Mouse (Mus musculus) hindbrain, embryonic 11.5 days (tissue): ENCODE results near the gene Dmrta1. TPM values are rescaled to one million over a fixed set of nuclear protein-coding genes. Genes with fewer than 3 reads are reported as not detected.

ENCODE experiments used
- ATAC-seq: fragments of 200-750 bp; cut with Nextera tagmentation; 2 replicates; pipeline ENCODE4 v1.8.0; 2017; ENCODE audit warnings: mild to moderate bottlenecking, moderate TSS enrichment, moderate library complexity; ENCODE audit not compliant: low FRiP score
- DNase-seq: peaks from one replicate; pipeline ENCODE4 v3.0.0-alpha.2; 2015; ENCODE audit warnings: low spot score
- H3K27ac ChIP-seq: fragments of 300-500 bp; sonication (generic); 2 replicates; pipeline ENCODE4 v1.5.1; 2014; ENCODE audit warnings: mild to moderate bottlenecking, low read depth, low read length
- H3K27me3 ChIP-seq: fragments of 300-500 bp; sonication (generic); 2 replicates; pipeline ENCODE4 v1.6.1; 2014; ENCODE audit warnings: mild to moderate bottlenecking, low read length, moderate library complexity, mixed read lengths; ENCODE audit not compliant: control insufficient read depth, insufficient read depth
- H3K36me3 ChIP-seq: fragments of 300-500 bp; sonication (generic); 2 replicates; pipeline ENCODE4 v1.6.1; 2014; ENCODE audit warnings: mild to moderate bottlenecking, low read length, moderate library complexity, mixed read lengths; ENCODE audit not compliant: control insufficient read depth, insufficient read depth
- H3K4me1 ChIP-seq: fragments of 300-500 bp; sonication (generic); replicated peaks from 2 replicates; pipeline ENCODE4 v1.6.1; 2014; ENCODE audit warnings: low read length, mixed read lengths; ENCODE audit not compliant: control insufficient read depth, insufficient read depth
- H3K4me2 ChIP-seq: fragments of 300-500 bp; sonication (generic); replicated peaks from 2 replicates; pipeline ENCODE4 v1.6.1; 2014; ENCODE audit warnings: mild to moderate bottlenecking, low read depth, low read length
- H3K4me3 ChIP-seq: fragments of 300-500 bp; sonication (generic); 2 replicates; pipeline ENCODE4 v1.5.1; 2014; ENCODE audit warnings: low read depth, low read length
- H3K9ac ChIP-seq: fragments of 300-500 bp; sonication (generic); 2 replicates; pipeline ENCODE4 v1.6.1; 2014; ENCODE audit warnings: low read depth, low read length
- H3K9me3 ChIP-seq: fragments of 300-500 bp; sonication (generic); 2 replicates; pipeline ENCODE4 v1.6.1; 2016; ENCODE audit warnings: low read length; ENCODE audit not compliant: control insufficient read depth
- WGBS: fragments of 180-500 bp; shearing (Covaris S2); extraction: QIAGEN DNeasy Blood & Tissue Kit; methylation state at CpG from one replicate; pipeline ENCODE4 v1.1.7; 2014; 5-methylcytosine and 5-hydroxymethylcytosine counted together
- polyA plus RNA-seq: library from polyadenylated mRNA; unstranded; fragments of >200 nt; fragmentation: Nextera tagmentation; extraction: Ambion mirVana; gene quantifications from 2 replicates; pipeline ENCODE4 v1.2.1, GENCODE M21; 2014

The Dmrta1 gene
- polyA plus RNA-seq: 0.22 and 0.49 TPM in 2 replicates

DNA sequence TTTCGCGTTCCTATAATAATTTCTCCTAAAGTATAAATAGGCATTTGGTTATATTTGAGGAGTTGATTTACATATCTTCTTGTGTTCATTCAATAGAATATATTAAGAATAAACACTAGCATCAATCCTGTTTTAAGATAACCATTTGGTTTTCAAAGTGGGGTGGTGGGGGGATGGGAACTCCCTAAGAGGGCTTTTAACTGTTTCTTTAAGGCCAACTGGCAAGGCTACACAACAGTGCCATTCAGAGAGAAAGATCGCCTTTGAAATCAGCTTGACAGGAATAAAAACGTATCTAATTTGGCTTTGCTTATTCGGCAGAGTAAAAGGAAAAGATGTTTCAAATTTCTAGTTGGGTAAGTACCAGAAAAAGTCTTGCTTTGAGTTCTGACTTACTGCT, at the start of gene Dmrta1:
Gene Dmrta1, plus strand, starts transcription at position 242 of the 400 bp plus-strand sequence.
- no peaks in the 10 kb centered on the region; the same call in 1 of the 2 replicates for H3K4me1 ChIP-seq
- ATAC-seq: no peak
- H3K4me3 ChIP-seq: no peak within 1 kb of the TSS
- no peak for DNase-seq
- 41% methylated on average over 5 of the region's 5 CpGs for WGBS
- H3K4me2 ChIP-seq: no peak within 1 kb of the TSS
- no peaks in the 10 kb centered on the region for H3K9me3 ChIP-seq
- H3K27me3 ChIP-seq: no peaks in the 10 kb centered on the region
- no peaks in the 10 kb centered on the region for H3K36me3 ChIP-seq
- no peak within 1 kb of the TSS for H3K9ac ChIP-seq
- no peak within 1 kb of the TSS for H3K27ac ChIP-seq

DNA sequence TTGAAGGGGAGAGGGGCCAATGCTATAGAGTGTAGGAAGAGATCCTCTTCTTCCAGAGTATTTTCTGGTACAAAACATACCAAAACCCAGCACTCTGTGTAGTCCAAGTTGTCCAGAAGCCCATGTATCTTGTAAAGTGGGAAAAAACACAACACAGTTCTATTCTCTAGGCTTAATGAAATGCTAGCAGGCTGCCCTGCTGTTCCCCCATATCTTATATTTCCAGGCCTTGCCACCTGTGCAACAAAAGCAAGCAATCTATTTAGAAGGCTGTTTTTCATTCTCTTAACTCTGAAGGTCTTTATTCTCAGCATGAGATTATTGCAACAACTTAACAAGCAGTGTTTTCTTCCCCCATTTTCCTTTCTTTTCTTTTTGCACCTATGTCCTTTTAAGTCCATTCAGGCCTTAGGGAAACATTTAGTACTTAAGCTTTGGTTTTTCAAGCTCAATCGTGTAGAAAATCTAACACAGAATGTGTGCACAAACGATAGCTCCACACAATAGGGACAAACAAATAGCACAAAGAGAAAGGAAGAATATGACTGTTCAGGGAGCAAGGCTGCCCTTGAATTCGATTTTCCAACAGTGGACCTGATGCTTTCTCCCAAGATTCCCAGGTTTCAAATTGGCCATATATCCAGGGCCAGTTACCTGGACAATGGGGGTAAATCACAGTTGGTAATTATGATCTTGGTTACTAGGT, 48.7 kb upstream of the Dmrta1 start:
- Histone ChIP-seq H3K36me3 (no peaks in the 10 kb centered on the region), H3K27ac (no peak overlapping the region), H3K4me1 (no peaks in the 10 kb centered on the region), H3K9ac (no peak overlapping the region), H3K27me3 (no peaks in the 10 kb centered on the region), H3K4me2 (no peak overlapping the region), H3K9me3 (no peaks in the 10 kb centered on the region), H3K4me3 (no peak overlapping the region)
- 36% methylated on average over 3 of the region's 3 CpGs for WGBS
- DNase-seq: no peak
- ATAC-seq: no peak

DNA sequence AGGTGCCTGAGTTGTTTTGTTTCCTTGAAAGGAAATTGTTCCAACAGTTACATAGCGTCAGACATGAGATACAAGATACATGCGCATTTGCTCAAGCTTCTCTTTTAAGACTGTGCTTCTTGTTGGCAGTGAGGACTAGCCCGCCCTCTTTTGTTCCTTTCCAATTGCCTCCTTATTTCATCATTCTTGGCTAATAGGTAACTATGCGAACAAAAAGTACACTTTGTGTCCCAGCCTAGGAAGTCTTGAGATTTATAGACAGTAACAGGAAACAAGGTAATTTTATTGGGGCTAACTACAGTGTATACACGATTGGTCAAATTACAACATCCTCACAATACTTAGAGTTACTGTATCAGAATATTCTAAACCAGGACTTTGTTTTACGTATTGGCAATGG, 47.7 kb upstream of the Dmrta1 start:
- Histone ChIP-seq H3K9ac (no peak overlapping the region), H3K4me3 (no peak overlapping the region), H3K36me3 (no peaks in the 10 kb centered on the region), H3K9me3 (no peaks in the 10 kb centered on the region), H3K27me3 (no peaks in the 10 kb centered on the region), H3K27ac (no peak overlapping the region), H3K4me1 (no peaks in the 10 kb centered on the region), H3K4me2 (no peak overlapping the region)
- 79% methylated on average over 6 of the region's 6 CpGs for WGBS
- ATAC-seq: no peak
- no peak for DNase-seq

DNA sequence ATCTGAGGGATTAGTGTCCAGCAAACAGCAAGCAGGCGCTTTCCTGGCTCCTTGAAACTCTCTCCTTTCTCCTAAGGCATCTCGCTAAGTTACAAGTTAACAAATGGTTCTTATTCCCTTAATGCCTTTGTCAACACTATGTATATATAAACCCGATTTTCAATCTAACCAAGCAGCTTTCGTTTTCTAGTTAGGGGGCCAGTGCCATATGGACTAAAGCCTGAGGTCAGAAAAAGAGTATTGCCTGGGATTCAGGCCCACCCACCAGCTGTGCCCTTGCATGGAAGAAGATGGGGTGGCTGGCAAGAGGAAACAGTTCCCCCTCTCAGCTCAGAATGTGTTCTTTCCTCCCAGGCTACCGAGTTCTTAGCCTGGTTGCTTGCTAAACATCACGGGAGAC, 40.6 kb upstream of the Dmrta1 start:
- Histone ChIP-seq H3K4me3 (no peak overlapping the region), H3K4me1 (no peaks in the 10 kb centered on the region), H3K36me3 (no peaks in the 10 kb centered on the region), H3K27me3 (no peaks in the 10 kb centered on the region), H3K27ac (no peak overlapping the region), H3K9ac (no peak overlapping the region), H3K4me2 (no peak overlapping the region), H3K9me3 (no peaks in the 10 kb centered on the region)
- DNase-seq (no peak), ATAC-seq (no peak)
- WGBS: 55% methylated on average over 6 of the region's 6 CpGs

DNA sequence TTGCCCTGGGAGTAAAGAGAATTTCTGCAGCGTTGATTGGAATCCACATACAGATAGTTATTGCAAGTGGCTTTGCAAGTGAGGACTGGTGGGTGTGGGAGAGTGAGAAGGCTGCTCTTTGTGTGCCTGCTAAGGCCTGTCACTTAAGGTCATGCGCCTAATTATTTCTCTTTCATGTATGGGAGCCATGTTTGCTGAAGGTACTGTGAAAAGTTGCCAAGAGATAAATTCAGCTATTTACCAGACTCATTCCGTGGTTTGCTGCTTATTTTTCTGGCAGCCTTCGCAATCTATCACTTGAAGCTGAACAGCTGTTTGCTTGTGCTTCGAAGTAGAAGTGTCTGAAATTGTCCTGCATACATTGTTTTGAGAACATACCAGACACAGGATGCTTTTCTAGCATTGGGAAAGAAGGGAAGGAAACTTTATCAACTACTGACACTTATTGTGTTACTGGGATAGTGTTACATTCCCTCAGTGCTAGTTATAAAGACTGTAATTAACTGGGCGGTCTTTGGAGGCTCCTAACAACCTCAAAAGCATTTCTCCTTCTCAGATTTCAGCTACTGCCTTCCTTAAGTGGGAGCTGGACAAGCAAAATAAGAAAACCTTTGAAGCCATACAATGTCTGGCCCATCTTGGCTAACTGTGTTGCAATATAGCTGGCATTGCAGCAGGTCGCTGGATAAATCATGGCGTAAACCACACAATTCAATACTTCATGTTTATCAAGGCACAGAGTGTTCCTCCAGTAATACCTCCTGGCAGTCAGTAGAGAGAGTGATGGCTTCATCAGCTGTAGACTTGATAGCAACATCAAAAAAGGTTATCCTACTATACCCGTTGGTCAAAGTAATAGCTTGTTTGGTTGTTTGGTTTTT, 34.8 kb upstream of the Dmrta1 start:
- Histone ChIP-seq H3K27ac (no peak overlapping the region), H3K9me3 (no peaks in the 10 kb centered on the region), H3K4me1 (no peaks in the 10 kb centered on the region), H3K4me2 (no peak overlapping the region), H3K36me3 (no peaks in the 10 kb centered on the region), H3K4me3 (no peak overlapping the region), H3K27me3 (no peaks in the 10 kb centered on the region), H3K9ac (no peak overlapping the region)
- WGBS: 67% methylated on average over 9 of the region's 9 CpGs
- ATAC-seq: no peak
- no peak for DNase-seq

DNA sequence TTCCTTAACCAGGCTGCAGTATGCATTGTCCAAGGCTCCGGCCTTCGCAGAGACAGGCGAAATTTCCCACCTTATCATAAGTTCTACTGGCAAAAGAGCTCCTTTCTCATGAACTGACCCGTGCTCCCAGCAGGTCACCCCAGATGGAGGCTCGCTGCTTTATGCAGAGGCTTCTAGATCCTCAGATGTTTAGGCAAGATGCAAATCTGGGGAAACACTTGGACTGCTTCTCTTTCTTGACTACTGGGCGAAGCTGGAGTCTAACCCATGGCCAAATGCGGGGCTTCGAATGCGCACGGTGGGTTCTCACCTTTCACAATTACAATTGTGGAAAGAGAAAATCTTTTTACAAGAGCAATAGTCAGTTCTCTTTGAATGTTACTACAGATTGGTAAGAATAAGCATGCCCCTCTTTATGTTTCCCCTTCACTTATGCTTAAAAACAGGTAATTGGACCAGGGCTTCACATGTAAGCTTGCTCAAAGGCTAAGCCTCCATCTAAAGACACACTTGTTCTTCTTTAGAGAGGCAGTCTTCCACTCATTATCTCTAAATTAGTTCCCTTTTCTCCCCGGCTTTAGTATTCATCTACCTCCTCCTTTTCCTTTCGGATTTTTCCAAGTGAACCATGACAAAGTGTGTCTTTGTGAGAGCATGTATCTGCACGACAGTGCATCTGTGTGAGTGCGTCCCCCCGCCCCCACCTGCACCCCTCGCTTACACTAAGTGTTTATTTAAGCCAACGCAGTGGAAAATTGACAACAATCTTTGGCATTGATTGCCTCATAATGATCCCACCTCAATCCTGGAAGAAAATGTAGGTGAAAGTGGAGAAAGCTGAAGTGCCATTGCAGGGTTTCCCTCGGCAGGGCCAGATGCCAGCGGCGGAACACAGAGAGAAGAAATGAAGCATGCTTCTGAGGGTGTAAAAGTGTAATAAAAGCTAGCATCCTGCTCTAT, 28.6 kb upstream of the Dmrta1 start:
- H3K4me2 ChIP-seq: no peak overlapping the region
- H3K27ac ChIP-seq: no peak overlapping the region
- H3K27me3 ChIP-seq: no peaks in the 10 kb centered on the region
- ATAC-seq (peak; percentile 56; the same call in 1 of the 2 replicates), DNase-seq (peak; percentile 8)
- H3K36me3 ChIP-seq: no peaks in the 10 kb centered on the region
- no peaks in the 10 kb centered on the region for H3K4me1 ChIP-seq
- no peak overlapping the region for H3K4me3 ChIP-seq
- no peak overlapping the region for H3K9ac ChIP-seq
- no peaks in the 10 kb centered on the region for H3K9me3 ChIP-seq
- 64% methylated on average over 20 of the region's 20 CpGs for WGBS

DNA sequence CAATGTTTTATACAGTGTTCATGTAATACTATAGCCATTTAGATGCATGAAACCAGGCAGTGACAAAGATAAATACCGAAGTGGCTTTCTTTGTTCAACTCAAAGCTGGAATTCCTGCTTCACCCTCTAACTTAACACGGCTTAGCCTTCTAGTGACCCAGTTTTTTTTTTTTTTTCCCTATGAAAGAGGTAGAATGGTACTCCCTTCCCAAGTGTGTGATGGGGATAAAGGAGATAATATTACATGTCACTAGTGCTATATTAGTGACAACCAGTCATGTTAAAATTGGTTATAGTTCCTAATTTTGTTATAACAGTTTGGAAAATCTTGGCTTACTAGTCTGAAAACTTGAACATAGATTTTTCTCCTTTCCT, 27.9 kb upstream of the Dmrta1 start:
- Histone ChIP-seq H3K4me2 (no peak overlapping the region), H3K9ac (no peak overlapping the region), H3K9me3 (no peaks in the 10 kb centered on the region), H3K27ac (no peak overlapping the region), H3K36me3 (no peaks in the 10 kb centered on the region), H3K4me1 (no peaks in the 10 kb centered on the region), H3K4me3 (no peak overlapping the region), H3K27me3 (no peaks in the 10 kb centered on the region)
- DNase-seq (no peak), ATAC-seq (no peak)
- 62% methylated on average over 2 of the region's 2 CpGs for WGBS

DNA sequence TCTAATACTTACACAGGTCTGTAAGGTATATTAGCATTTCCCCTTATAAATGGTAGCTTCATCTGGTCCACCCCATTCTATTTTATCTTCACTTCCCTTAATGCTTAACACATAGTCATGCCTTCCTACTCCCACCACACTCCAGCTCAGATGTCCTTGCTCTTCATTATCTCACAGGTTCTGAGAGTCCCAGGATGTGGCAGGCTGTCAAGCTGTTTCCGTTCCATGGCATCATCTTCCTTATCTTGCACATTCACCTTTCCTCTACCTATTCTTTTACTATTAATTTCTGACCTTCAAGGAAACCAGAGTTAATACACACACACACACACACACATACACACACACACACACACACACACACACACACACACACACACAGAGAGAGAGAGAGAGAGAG, 27.5 kb upstream of the Dmrta1 start:
- Histone ChIP-seq H3K4me2 (no peak overlapping the region), H3K4me3 (no peak overlapping the region), H3K9ac (no peak overlapping the region), H3K27me3 (no peaks in the 10 kb centered on the region), H3K4me1 (no peaks in the 10 kb centered on the region), H3K36me3 (no peaks in the 10 kb centered on the region), H3K9me3 (no peaks in the 10 kb centered on the region), H3K27ac (no peak overlapping the region)
- DNase-seq (no peak), ATAC-seq (no peak)
- 96% methylated on average over 1 of the region's 1 CpGs for WGBS
